Mouse (Mus musculus) midbrain, embryonic 12.5 days (tissue): ENCODE measurements around the gene Ces2f. TPM values are rescaled to one million over a fixed set of nuclear protein-coding genes. Genes with fewer than 3 reads are reported as not detected.
"Not testable (repeated sequence)": the region's sequence is repeated elsewhere in the genome, so short reads cannot be mapped to it uniquely, and the experiment has no call there.

ENCODE experiments used
- ATAC-seq: fragments of 200-750 bp; cut with Nextera tagmentation; 2 replicates; pipeline ENCODE4 v1.8.0; 2017; ENCODE audit warnings: low read depth, moderate TSS enrichment, moderate library complexity; ENCODE audit not compliant: low FRiP score
- H3K27ac ChIP-seq: fragments of 300-500 bp; sonication (generic); replicated peaks from 2 replicates; pipeline ENCODE4 v1.5.1; 2016; ENCODE audit warnings: mild to moderate bottlenecking
- H3K27me3 ChIP-seq: fragments of 300-500 bp; sonication (generic); 2 replicates; pipeline ENCODE4 v1.6.1; 2016; ENCODE audit warnings: mild to moderate bottlenecking
- H3K36me3 ChIP-seq: fragments of 300-500 bp; sonication (generic); 2 replicates; pipeline ENCODE4 v1.6.1; 2016
- H3K4me1 ChIP-seq: fragments of 300-500 bp; sonication (generic); 2 replicates; pipeline ENCODE4 v1.6.1; 2016
- H3K4me2 ChIP-seq: fragments of 300-500 bp; sonication (generic); replicated peaks from 2 replicates; pipeline ENCODE4 v1.6.1; 2016; ENCODE audit warnings: mild to moderate bottlenecking, moderate library complexity
- H3K4me3 ChIP-seq: fragments of 300-500 bp; sonication (generic); 2 replicates; pipeline ENCODE4 v1.5.1; 2016; ENCODE audit warnings: mild to moderate bottlenecking
- H3K9ac ChIP-seq: fragments of 300-500 bp; sonication (generic); replicated peaks from 2 replicates; pipeline ENCODE4 v1.6.1; 2016; ENCODE audit warnings: mild to moderate bottlenecking, moderate library complexity
- H3K9me3 ChIP-seq: fragments of 300-500 bp; sonication (generic); 2 replicates; pipeline ENCODE4 v1.6.1; 2016; ENCODE audit warnings: mild to moderate bottlenecking
- WGBS: fragments of 180-500 bp; shearing (Covaris S2); methylation state at CpG from one replicate; pipeline ENCODE4 v1.1.7; 2016; 5-methylcytosine and 5-hydroxymethylcytosine counted together
- polyA plus RNA-seq: library from polyadenylated mRNA; unstranded; fragments of >200 nt; fragmentation: Nextera tagmentation; extraction: Ambion mirVana; gene quantifications from 2 replicates; pipeline ENCODE4 v1.2.1, GENCODE M21; 2016

The Ces2f gene
- not detected in 2 replicates for polyA plus RNA-seq

GRCm38 (mm10) chr8:104947056-104947455 lies at the start of gene Ces2f:
Gene Ces2f, plus strand, starts transcription at chr8:104947356.
- no peak within 1 kb of the TSS for H3K4me2 ChIP-seq

GRCm38 (mm10) chr8:104901746-104902145 lies 45.4 kb upstream of the Ces2f start:
- no peak overlapping the region for H3K27ac ChIP-seq
- H3K36me3 ChIP-seq: no peaks in the 10 kb centered on the region
- 89% methylated on average over 2 of the region's 2 CpGs for WGBS
- no peak for ATAC-seq
- no peaks in the 10 kb centered on the region for H3K27me3 ChIP-seq
- H3K4me1 ChIP-seq: no peaks in the 10 kb centered on the region
- no peak overlapping the region for H3K4me2 ChIP-seq
- no peak overlapping the region for H3K9ac ChIP-seq
- no peak overlapping the region for H3K4me3 ChIP-seq
- no peaks in the 10 kb centered on the region for H3K9me3 ChIP-seq

More at GRCm38 (mm10) chr8:104947056-104947455, at the start of gene Ces2f:
- Histone ChIP-seq H3K4me1 (no peaks in the 10 kb centered on the region), H3K9me3 (no peaks in the 10 kb centered on the region), H3K9ac (no peak within 1 kb of the TSS), H3K36me3 (no peaks in the 10 kb centered on the region), H3K27me3 (no peaks in the 10 kb centered on the region), H3K4me3 (no peak within 1 kb of the TSS), H3K27ac (no peak within 1 kb of the TSS)
- WGBS: 85% methylated on average over 4 of the region's 4 CpGs
- no peak for ATAC-seq

DNA sequence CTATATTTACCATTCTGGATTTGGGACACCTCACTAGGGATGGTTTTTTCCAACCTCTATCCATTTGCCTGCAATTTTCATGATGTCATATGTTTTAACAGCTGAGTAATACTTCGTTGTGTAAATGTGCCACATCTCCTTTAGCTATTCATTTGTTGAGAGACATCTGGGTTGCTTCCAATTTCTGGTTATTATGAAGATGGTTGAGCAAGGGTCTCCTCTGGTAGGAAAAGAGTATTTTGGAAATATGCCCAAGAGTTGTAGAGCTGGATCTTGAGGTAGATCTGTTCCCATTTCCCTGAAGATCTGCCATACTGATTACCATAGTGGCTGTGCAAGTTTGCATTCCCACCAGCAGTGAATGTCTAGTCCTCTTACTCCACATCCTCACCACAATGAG lies 40.0 kb upstream of the Ces2f start:
- no peak overlapping the region for H3K4me2 ChIP-seq
- no peaks in the 10 kb centered on the region for H3K4me1 ChIP-seq
- H3K36me3 ChIP-seq: no peaks in the 10 kb centered on the region
- no peaks in the 10 kb centered on the region for H3K27me3 ChIP-seq
- H3K27ac ChIP-seq: no peak overlapping the region
- H3K4me3 ChIP-seq: no peak overlapping the region
- H3K9ac ChIP-seq: no peak overlapping the region
- ATAC-seq: no peak
- H3K9me3 ChIP-seq: no peaks in the 10 kb centered on the region
- 53% methylated on average over 1 of the region's 1 CpGs for WGBS

DNA sequence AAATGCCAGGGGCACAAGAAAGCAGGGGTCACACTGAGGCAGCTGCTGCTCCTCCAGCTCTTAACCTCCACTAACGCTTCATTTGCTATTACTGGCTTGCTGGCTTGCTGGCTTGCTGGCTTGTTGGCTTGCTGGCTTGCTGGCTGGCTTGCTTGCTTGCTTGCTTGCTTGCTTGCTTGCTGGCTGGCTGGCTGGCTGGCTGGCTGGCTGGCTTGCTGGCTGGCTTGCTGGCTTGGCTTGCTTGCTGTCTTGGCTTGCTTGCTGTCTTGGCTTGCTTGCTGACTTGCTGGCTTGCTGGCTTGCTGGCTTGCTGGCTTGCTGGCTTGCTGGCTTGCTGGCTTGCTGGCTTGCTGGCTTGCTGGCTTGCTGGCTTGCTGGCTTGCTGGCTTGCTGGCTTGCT lies 38.1 kb upstream of the Ces2f start:
- 80% methylated on average over 1 of the region's 1 CpGs for WGBS
- H3K27ac ChIP-seq, H3K4me2 ChIP-seq, H3K9me3 ChIP-seq, H3K4me3 ChIP-seq, H3K9ac ChIP-seq, ATAC-seq, H3K36me3 ChIP-seq, H3K27me3 ChIP-seq, H3K4me1 ChIP-seq: not testable (repeated sequence)

GRCm38 (mm10) chr8:104909651-104910050 lies 37.5 kb upstream of the Ces2f start:
- not testable (repeated sequence) for H3K27me3 ChIP-seq, ATAC-seq, H3K9me3 ChIP-seq, H3K36me3 ChIP-seq, H3K27ac ChIP-seq, H3K4me1 ChIP-seq, H3K9ac ChIP-seq, H3K4me2 ChIP-seq, H3K4me3 ChIP-seq
- WGBS: 95% methylated on average over 10 of the region's 10 CpGs

- Histone ChIP-seq H3K27me3 (no peaks in the 10 kb centered on the region), H3K4me1 (no peaks in the 10 kb centered on the region), H3K9ac (no peak within 1 kb of the TSS), H3K36me3 (no peaks in the 10 kb centered on the region), H3K4me3 (no peak within 1 kb of the TSS), H3K9me3 (no peaks in the 10 kb centered on the region), H3K27ac (no peak within 1 kb of the TSS), H3K4me2 (no peak within 1 kb of the TSS)
- WGBS: 79% methylated on average over 5 of the region's 5 CpGs
- no peak for ATAC-seq
Observed at GRCm38 (mm10) chr8:104925972-104926596, 21.1 kb upstream of the Ces2f start, which contains the start of gene Ces2e. Gene Ces2e, plus strand, starts transcription at chr8:104926260.

- Histone ChIP-seq H3K9ac (no peak overlapping the region), H3K36me3 (no peaks in the 10 kb centered on the region), H3K4me1 (no peaks in the 10 kb centered on the region), H3K27ac (no peak overlapping the region), H3K4me2 (no peak overlapping the region), H3K9me3 (no peaks in the 10 kb centered on the region), H3K4me3 (no peak overlapping the region), H3K27me3 (no peaks in the 10 kb centered on the region)
- ATAC-seq: no peak
- WGBS: 86% methylated on average over 3 of the region's 3 CpGs
Observed at GRCm38 (mm10) chr8:104927301-104927700, 19.9 kb upstream of the Ces2f start.

- ATAC-seq: no peak
- Histone ChIP-seq H3K27me3 (no peaks in the 10 kb centered on the region), H3K4me1 (no peaks in the 10 kb centered on the region), H3K27ac (no peak overlapping the region), H3K9me3 (no peaks in the 10 kb centered on the region), H3K9ac (no peak overlapping the region), H3K4me2 (no peak overlapping the region), H3K4me3 (no peak overlapping the region), H3K36me3 (no peaks in the 10 kb centered on the region)
- 75% methylated on average over 2 of the region's 2 CpGs for WGBS
Observed at GRCm38 (mm10) chr8:104944665-104945064, 2.5 kb upstream of the Ces2f start.

GRCm38 (mm10) chr8:104949031-104949430 lies 1.9 kb downstream of the Ces2f start:
- ATAC-seq: no peak
- H3K4me1 ChIP-seq: no peaks in the 10 kb centered on the region
- H3K4me3 ChIP-seq: no peak overlapping the region
- H3K27ac ChIP-seq: no peak overlapping the region
- no peaks in the 10 kb centered on the region for H3K9me3 ChIP-seq
- H3K36me3 ChIP-seq: no peaks in the 10 kb centered on the region
- WGBS: 86% methylated on average over 5 of the region's 5 CpGs
- H3K9ac ChIP-seq: no peak overlapping the region
- no peaks in the 10 kb centered on the region for H3K27me3 ChIP-seq
- no peak overlapping the region for H3K4me2 ChIP-seq

DNA sequence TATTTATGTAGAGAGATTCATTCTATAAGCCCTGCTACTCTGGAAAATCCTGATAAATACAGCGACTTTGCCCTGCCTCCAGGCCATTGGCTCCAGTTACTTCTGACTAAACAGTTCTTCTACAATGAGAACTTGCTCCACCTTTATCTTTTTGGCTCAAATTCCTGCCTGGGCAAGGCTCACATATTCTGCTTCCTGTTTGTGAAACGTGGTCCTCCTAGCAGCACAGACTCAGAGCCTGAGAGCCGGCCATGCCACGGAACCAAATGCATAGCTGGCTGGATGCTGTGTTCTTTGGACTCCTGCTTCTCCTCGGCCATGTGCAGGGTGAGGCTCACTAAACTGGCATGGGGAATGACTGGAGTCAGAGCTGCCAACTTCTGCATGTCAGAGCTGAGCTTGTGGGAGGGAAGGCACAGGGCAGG lies 14.4 kb downstream of the Ces2f start, which contains the start of gene Ces2g:
Gene Ces2g (plus strand): TSS at position 182 of the 425 bp plus-strand sequence.
- Histone ChIP-seq H3K9ac (no peak within 1 kb of the TSS), H3K4me1 (no peaks in the 10 kb centered on the region), H3K27ac (no peak within 1 kb of the TSS), H3K9me3 (no peaks in the 10 kb centered on the region), H3K4me2 (no peak within 1 kb of the TSS), H3K4me3 (no peak within 1 kb of the TSS), H3K36me3 (no peaks in the 10 kb centered on the region), H3K27me3 (no peaks in the 10 kb centered on the region)
- WGBS: 72% methylated on average over 5 of the region's 5 CpGs
- no peak for ATAC-seq

DNA sequence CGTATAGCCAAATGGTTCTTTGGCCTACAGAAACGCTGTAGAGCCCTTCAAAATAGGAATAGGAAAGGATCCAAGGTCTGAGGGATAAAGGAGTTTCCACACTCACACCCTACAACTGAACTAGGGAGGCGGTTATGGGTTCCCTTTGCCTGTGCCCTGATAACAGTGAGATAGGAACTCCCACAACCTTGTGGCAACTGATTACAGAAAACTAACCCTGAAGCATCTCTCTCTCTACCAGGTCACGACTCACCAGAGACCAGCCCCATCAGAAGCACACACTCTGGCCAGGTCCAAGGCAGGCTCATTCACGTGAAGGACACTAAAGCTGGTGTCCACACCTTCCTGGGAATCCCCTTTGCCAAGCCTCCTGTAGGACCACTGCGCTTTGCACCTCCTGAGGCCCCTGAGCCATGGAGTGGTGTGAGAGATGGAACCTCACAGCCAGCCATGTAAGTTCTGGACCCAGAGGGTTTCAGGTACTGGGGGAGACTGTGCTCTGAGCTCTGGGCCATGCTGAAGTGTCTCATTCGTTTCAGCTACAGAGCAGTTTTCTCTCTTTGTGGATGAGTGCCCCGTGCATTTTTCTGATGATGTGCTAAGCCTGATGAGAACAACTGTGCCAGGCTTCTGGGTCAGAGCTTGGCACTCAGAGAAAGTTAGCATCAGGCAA lies 15.2 kb downstream of the Ces2f start:
- no peaks in the 10 kb centered on the region for H3K4me1 ChIP-seq
- no peaks in the 10 kb centered on the region for H3K27me3 ChIP-seq
- no peak overlapping the region for H3K4me3 ChIP-seq
- H3K36me3 ChIP-seq: no peaks in the 10 kb centered on the region
- H3K4me2 ChIP-seq: no peak overlapping the region
- H3K27ac ChIP-seq: no peak overlapping the region
- no peak for ATAC-seq
- no peaks in the 10 kb centered on the region for H3K9me3 ChIP-seq
- 80% methylated on average over 8 of the region's 8 CpGs for WGBS
- H3K9ac ChIP-seq: no peak overlapping the region

DNA sequence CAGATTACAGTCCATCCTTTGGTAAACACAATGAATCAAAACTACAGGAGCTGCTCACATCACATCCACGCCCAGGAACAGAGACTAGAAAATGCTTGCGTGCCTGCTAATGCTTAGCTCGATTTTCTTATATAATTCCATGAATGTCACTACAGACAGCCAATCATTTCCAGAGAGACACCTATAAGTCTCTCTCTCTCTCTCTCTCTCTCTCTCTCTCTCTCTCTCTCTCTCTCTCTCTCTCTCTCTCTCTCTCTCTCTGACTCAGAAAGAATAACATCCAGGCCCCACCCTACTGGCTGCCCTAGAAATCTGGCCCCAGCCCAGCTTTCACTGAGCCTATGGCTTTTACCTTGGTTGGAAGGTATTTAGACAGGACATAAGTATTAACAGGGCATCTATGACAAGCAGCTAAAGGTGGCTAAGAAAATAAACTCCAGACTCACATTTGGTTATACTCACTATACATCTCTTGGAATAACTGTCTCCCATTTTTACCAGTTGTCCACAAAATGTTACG lies 16.3 kb downstream of the Ces2f start:
- no peak overlapping the region for H3K9ac ChIP-seq
- no peaks in the 10 kb centered on the region for H3K9me3 ChIP-seq
- no peaks in the 10 kb centered on the region for H3K4me1 ChIP-seq
- 84% methylated on average over 4 of the region's 4 CpGs for WGBS
- H3K27ac ChIP-seq: no peak overlapping the region
- H3K36me3 ChIP-seq: no peaks in the 10 kb centered on the region
- no peak for ATAC-seq
- H3K4me3 ChIP-seq: no peak overlapping the region
- H3K4me2 ChIP-seq: no peak overlapping the region
- H3K27me3 ChIP-seq: no peaks in the 10 kb centered on the region
